Mouse (Mus musculus) heart, embryonic 15.5 days (tissue): ENCODE data around the gene Rnf24. TPM values are rescaled to one million over a fixed set of nuclear protein-coding genes. Genes with fewer than 3 reads are reported as not detected.
"Not testable (repeated sequence)": the region's sequence is repeated elsewhere in the genome, so short reads cannot be mapped to it uniquely, and the experiment has no call there.

ENCODE experiments used
- ATAC-seq: fragments of 200-750 bp; cut with Nextera tagmentation; replicated peaks from 2 replicates; pipeline ENCODE4 v1.8.0; 2017; ENCODE audit warnings: low read depth, moderate TSS enrichment; ENCODE audit not compliant: insufficient number of reproducible peaks, insufficient read depth, low FRiP score
- H3K27ac ChIP-seq: fragments of 300-500 bp; sonication (generic); 2 replicates; pipeline ENCODE4 v1.5.1; 2015; ENCODE audit warnings: mild to moderate bottlenecking, inconsistent platforms
- H3K27me3 ChIP-seq: fragments of 300-500 bp; sonication (generic); 2 replicates; pipeline ENCODE4 v1.6.1; 2015; ENCODE audit warnings: inconsistent platforms
- H3K36me3 ChIP-seq: fragments of 300-500 bp; sonication (generic); 2 replicates; pipeline ENCODE4 v1.6.1; 2015; ENCODE audit warnings: mild to moderate bottlenecking, inconsistent platforms
- H3K4me1 ChIP-seq: fragments of 300-500 bp; sonication (generic); replicated peaks from 2 replicates; pipeline ENCODE4 v1.6.1; 2015; ENCODE audit warnings: inconsistent platforms
- H3K4me2 ChIP-seq: fragments of 300-500 bp; sonication (generic); 2 replicates; pipeline ENCODE4 v1.6.1; 2015; ENCODE audit warnings: inconsistent platforms, mild to moderate bottlenecking, moderate library complexity
- H3K4me3 ChIP-seq: fragments of 300-500 bp; sonication (generic); 2 replicates; pipeline ENCODE4 v1.5.1; 2015; ENCODE audit warnings: mild to moderate bottlenecking, inconsistent platforms
- H3K9ac ChIP-seq: fragments of 300-500 bp; sonication (generic); 2 replicates; pipeline ENCODE4 v1.6.1; 2015; ENCODE audit warnings: mild to moderate bottlenecking, inconsistent platforms
- H3K9me3 ChIP-seq: fragments of 300-500 bp; sonication (generic); replicated peaks from 2 replicates; pipeline ENCODE4 v1.6.1; 2016; ENCODE audit warnings: inconsistent platforms
- WGBS: fragments of 180-500 bp; shearing (Covaris S2); methylation state at CpG from one replicate; pipeline ENCODE4 v1.1.7; 2015; ENCODE audit warnings: mixed read lengths; 5-methylcytosine and 5-hydroxymethylcytosine counted together
- polyA plus RNA-seq: library from polyadenylated mRNA; unstranded; fragments of >200 nt; fragmentation: Nextera tagmentation; extraction: Ambion mirVana; gene quantifications from 2 replicates; pipeline ENCODE4 v1.2.1, GENCODE M21; 2015

Rnf24 gene
- polyA plus RNA-seq, 1 experiment from 2014 or later, result 2.0 TPM

DNA sequence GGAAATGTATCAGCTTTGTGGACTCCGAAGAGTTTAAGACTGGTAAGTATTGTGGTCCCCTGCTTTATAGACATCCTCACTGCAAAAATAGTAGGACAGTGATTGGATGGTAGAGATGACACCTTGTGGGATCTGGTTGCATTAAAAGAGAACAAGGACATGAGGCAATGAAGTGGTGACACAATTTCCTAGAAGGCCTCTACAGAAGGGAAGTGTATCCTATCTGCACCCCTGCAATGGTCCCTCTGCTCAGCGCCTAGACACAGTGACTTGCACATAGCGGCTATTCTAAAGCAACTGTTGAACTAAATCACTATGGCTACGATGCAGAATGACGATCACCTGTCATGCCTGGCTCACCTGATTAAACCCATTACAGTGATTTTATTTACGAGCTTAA lies 15.1 kb downstream of the Rnf24 start:
- H3K36me3 ChIP-seq, result no peaks in the 10 kb centered on the region
- H3K9me3 ChIP-seq, result no peaks in the 10 kb centered on the region
- H3K4me3 ChIP-seq, result no peak overlapping the region
- H3K4me1 ChIP-seq, result no peaks in the 10 kb centered on the region
- ATAC-seq, result no peak
- H3K9ac ChIP-seq, result no peak overlapping the region
- H3K27me3 ChIP-seq, result no peaks in the 10 kb centered on the region
- no peak overlapping the region for H3K27ac ChIP-seq
- 82% methylated on average over 6 of the region's 6 CpGs for WGBS
- no peak overlapping the region for H3K4me2 ChIP-seq

GRCm38 (mm10) chr2:131330548-131330947 lies 22.1 kb downstream of the Rnf24 start:
- Histone ChIP-seq H3K9ac (no peak overlapping the region), H3K4me1 (0 out of 2 replicates have a peak, but pooled peaks cover 2% of the 10 kb centered on the region), H3K4me3 (no peak overlapping the region), H3K4me2 (no peak overlapping the region), H3K36me3 (no peaks in the 10 kb centered on the region), H3K27me3 (no peaks in the 10 kb centered on the region), H3K9me3 (no peaks in the 10 kb centered on the region), H3K27ac (no peak overlapping the region)
- no peak for ATAC-seq
- WGBS, result 75% methylated on average over 3 of the region's 3 CpGs

DNA sequence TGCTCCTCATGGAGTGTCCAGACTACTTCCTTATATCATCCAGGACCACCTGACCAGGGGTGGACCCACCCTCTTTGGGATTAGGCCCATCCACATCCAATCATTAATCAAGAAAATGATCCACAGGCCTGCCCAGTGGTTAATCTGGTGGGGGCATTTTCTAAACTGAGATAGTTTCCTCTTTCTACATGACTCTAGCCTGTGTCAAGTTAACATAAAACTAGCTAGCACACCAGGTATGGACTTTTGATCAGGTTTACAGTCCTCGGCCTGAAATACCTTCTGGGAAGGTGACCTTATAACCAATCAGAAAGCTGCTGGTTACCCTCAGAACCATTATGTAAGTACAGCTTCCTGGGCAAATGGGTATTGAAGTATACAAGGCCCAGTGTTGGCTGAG lies 23.7 kb downstream of the Rnf24 start:
- H3K4me1 ChIP-seq, result 0 out of 2 replicates have a peak, but pooled peaks cover 2% of the 10 kb centered on the region
- H3K4me3 ChIP-seq, result no peak overlapping the region
- H3K4me2 ChIP-seq, result no peak overlapping the region
- H3K9me3 ChIP-seq, result no peaks in the 10 kb centered on the region
- H3K27ac ChIP-seq, result no peak overlapping the region
- no peak overlapping the region for H3K9ac ChIP-seq
- no peak for ATAC-seq
- H3K27me3 ChIP-seq, result no peaks in the 10 kb centered on the region
- whole genome bisulfite sequencing, result 93% methylated on average over 1 of the region's 1 CpGs
- H3K36me3 ChIP-seq, result no peaks in the 10 kb centered on the region

GRCm38 (mm10) chr2:131326044-131326443 lies 26.6 kb downstream of the Rnf24 start:
- H3K9ac ChIP-seq, result no peak overlapping the region
- H3K27me3 ChIP-seq, result no peaks in the 10 kb centered on the region
- H3K36me3 ChIP-seq, result no peaks in the 10 kb centered on the region
- H3K9me3 ChIP-seq, result no peaks in the 10 kb centered on the region
- 60% methylated on average over 3 of the region's 3 CpGs for WGBS
- H3K4me3 ChIP-seq, result no peak overlapping the region
- 0 out of 2 replicates have a peak, but pooled peaks cover 4% of the 10 kb centered on the region for H3K4me1 ChIP-seq
- H3K4me2 ChIP-seq, result no peak overlapping the region
- ATAC-seq, result no peak
- H3K27ac ChIP-seq, result no peak overlapping the region

GRCm38 (mm10) chr2:131323675-131324074 lies 29.0 kb downstream of the Rnf24 start:
- WGBS, result 44% methylated on average over 1 of the region's 1 CpGs
- H3K9me3 ChIP-seq, result no peaks in the 10 kb centered on the region
- no peak overlapping the region for H3K9ac ChIP-seq
- no peaks in the 10 kb centered on the region for H3K27me3 ChIP-seq
- no peak overlapping the region for H3K27ac ChIP-seq
- 0 out of 2 replicates have a peak, but pooled peaks cover 6% of the 10 kb centered on the region for H3K4me1 ChIP-seq
- H3K4me3 ChIP-seq, result no peak overlapping the region
- H3K36me3 ChIP-seq, result no peaks in the 10 kb centered on the region
- no peak overlapping the region for H3K4me2 ChIP-seq
- no peak for ATAC-seq

DNA sequence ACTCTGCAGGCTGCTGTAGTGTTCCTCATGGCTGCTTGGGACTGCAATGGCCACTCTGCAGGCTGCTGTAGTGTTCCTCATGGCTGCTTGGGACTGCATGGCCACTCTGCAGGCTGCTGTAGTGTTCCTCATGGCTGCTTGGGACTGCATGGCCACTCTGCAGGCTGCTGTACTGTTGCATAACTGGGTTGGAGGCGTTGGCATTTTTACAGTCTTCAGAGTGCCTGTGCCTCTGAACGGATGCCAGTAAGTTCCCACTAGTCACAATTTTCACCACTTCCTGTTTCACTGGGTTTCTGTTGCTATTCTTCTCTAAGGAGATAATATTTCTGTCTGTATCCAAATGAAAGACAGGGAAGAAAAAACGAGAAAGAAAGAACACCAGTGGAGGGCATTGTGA lies 31.5 kb downstream of the Rnf24 start:
- H3K9me3 ChIP-seq, H3K27ac ChIP-seq, H3K27me3 ChIP-seq, H3K36me3 ChIP-seq, H3K9ac ChIP-seq, H3K4me3 ChIP-seq, H3K4me1 ChIP-seq, H3K4me2 ChIP-seq, ATAC-seq: not testable (repeated sequence)
- 22% methylated on average over 3 of the region's 3 CpGs for WGBS

- WGBS, result 89% methylated on average over 6 of the region's 6 CpGs
Measured at GRCm38 (mm10) chr2:131319401-131319800, 33.3 kb downstream of the Rnf24 start.

GRCm38 (mm10) chr2:131316167-131316566 lies 36.5 kb downstream of the Rnf24 start:
- ATAC-seq, result no peak
- WGBS, result 74% methylated on average over 2 of the region's 2 CpGs
- Histone ChIP-seq H3K4me1 (0 out of 2 replicates have a peak, but pooled peaks cover 3% of the 10 kb centered on the region), H3K9me3 (no peaks in the 10 kb centered on the region), H3K27ac (no peak overlapping the region), H3K4me3 (no peak overlapping the region), H3K9ac (no peak overlapping the region), H3K4me2 (no peak overlapping the region), H3K27me3 (no peaks in the 10 kb centered on the region), H3K36me3 (no peaks in the 10 kb centered on the region)

More at GRCm38 (mm10) chr2:131319401-131319800, 33.3 kb downstream of the Rnf24 start:
- H3K4me2 ChIP-seq, result no peak overlapping the region
- 0 out of 2 replicates have a peak, but pooled peaks cover 3% of the 10 kb centered on the region for H3K4me1 ChIP-seq
- no peak overlapping the region for H3K4me3 ChIP-seq
- no peaks in the 10 kb centered on the region for H3K36me3 ChIP-seq
- ATAC-seq, result no peak
- no peaks in the 10 kb centered on the region for H3K9me3 ChIP-seq
- H3K27me3 ChIP-seq, result no peaks in the 10 kb centered on the region
- no peak overlapping the region for H3K27ac ChIP-seq
- H3K9ac ChIP-seq, result no peak overlapping the region

DNA sequence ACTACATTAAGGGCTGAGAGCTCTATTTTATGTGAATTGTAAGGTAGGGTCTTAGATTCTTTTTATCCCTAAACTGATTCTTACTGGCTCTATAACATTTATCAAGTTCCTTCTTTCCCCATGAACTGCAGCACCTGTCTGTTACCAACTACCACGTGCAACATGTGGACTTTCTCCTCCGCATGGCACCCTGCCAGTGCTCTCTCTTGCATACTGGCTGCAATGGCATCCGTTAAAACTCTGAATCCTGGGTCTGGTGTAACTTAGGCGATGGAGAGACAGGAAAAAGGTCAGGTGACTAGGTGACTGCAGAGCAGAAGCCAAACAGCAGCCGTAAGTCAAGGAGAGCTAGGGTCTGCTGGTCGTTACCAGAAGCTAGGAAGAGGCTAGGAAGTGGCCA lies 43.4 kb downstream of the Rnf24 start:
- ATAC-seq, result no peak
- H3K27ac ChIP-seq, result no peak overlapping the region
- H3K4me3 ChIP-seq, result no peak overlapping the region
- no peaks in the 10 kb centered on the region for H3K9me3 ChIP-seq
- H3K27me3 ChIP-seq, result no peaks in the 10 kb centered on the region
- 58% methylated on average over 6 of the region's 6 CpGs for WGBS
- no peak overlapping the region for H3K9ac ChIP-seq
- no peak overlapping the region for H3K4me2 ChIP-seq
- 0 out of 2 replicates have a peak, but pooled peaks cover 2% of the 10 kb centered on the region for H3K4me1 ChIP-seq
- 0 out of 2 replicates have a peak, but pooled peaks cover under 1% of the 10 kb centered on the region for H3K36me3 ChIP-seq

- no peak for ATAC-seq
- H3K9me3 ChIP-seq, result no peaks in the 10 kb centered on the region
- H3K27ac ChIP-seq, result no peak overlapping the region
- no peak overlapping the region for H3K4me2 ChIP-seq
- no peaks in the 10 kb centered on the region for H3K27me3 ChIP-seq
- no peak overlapping the region for H3K9ac ChIP-seq
- no peak overlapping the region for H3K4me3 ChIP-seq
- WGBS, result 85% methylated on average over 2 of the region's 2 CpGs
- H3K4me1 ChIP-seq, result 0 out of 2 replicates have a peak, but pooled peaks cover 2% of the 10 kb centered on the region
- peaks cover 6% of the 10 kb centered on the region; the same call in 1 of the 2 replicates for H3K36me3 ChIP-seq
Measured at GRCm38 (mm10) chr2:131307822-131308221, 44.9 kb downstream of the Rnf24 start.

- 80% methylated on average over 5 of the region's 5 CpGs for WGBS
- H3K9ac ChIP-seq, result no peak overlapping the region
- H3K4me3 ChIP-seq, result no peak overlapping the region
- H3K36me3 ChIP-seq, result peaks cover 9% of the 10 kb centered on the region; the same call in 1 of the 2 replicates
- H3K4me1 ChIP-seq, result 0 out of 2 replicates have a peak, but pooled peaks cover 2% of the 10 kb centered on the region
- H3K27ac ChIP-seq, result no peak overlapping the region
- no peaks in the 10 kb centered on the region for H3K9me3 ChIP-seq
- H3K4me2 ChIP-seq, result no peak overlapping the region
- ATAC-seq, result no peak
- no peaks in the 10 kb centered on the region for H3K27me3 ChIP-seq
Measured at GRCm38 (mm10) chr2:131307391-131307790, 45.3 kb downstream of the Rnf24 start.

DNA sequence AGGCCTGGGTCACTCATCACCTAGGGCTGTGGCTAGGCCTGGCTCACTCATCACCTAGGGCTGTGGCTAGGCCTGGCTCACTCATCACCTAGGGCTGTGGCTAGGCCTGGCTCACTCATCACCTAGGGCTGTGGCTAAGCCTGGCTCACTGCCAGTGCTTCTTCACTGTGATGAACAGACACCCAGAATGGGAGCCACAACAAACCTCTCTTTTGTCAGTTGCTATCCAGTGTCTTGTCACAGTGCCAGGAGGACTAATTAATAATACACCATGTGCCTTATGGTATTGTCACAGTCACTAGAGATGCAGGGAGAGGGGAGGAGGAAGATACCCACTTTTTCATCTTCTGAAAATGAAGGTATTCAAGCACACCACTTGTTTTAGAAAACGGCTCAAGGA lies 47.5 kb downstream of the Rnf24 start:
- ATAC-seq, result not testable (repeated sequence)

More for the DNA sequence above, 47.5 kb downstream of the Rnf24 start:
- H3K9me3 ChIP-seq, H3K36me3 ChIP-seq, H3K4me3 ChIP-seq, H3K27ac ChIP-seq, H3K27me3 ChIP-seq, H3K4me2 ChIP-seq, H3K4me1 ChIP-seq, H3K9ac ChIP-seq: not testable (repeated sequence)
- WGBS, result 87% methylated on average over 1 of the region's 1 CpGs
